Mouse (Mus musculus) skeletal muscle tissue, adult 2 months (tissue): ENCODE data around the gene Fbxl5.
A peak's percentile ranks its signal among the peaks of the same experiment; 100 is the strongest.

Experiments used
- DNase-seq: peaks from one replicate; pipeline ENCODE4 v3.0.0-alpha.2; 2012; ENCODE audit warnings: low read depth, low spot score

The Fbxl5 gene

DNA sequence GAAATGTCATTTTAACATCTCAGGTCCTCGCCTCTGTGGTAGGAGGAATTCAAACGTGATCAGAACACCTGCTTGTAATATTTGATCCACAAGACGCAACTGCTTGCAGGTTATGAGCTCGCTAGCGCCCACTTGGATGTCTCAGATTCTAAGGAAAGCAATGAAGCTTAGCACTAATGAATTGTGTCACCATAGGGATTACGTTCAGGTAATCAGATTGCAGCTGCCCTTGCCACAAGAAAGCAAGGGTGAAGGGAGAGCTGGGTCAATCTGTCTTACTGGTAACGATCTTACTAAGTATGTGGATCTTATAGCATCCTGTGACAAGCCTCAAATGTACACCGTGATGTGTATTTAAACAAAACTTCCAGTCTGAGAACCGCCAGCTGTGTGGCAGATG lies 5.9 kb upstream of the Fbxl5 start:
- no peak for DNase-seq

DNA sequence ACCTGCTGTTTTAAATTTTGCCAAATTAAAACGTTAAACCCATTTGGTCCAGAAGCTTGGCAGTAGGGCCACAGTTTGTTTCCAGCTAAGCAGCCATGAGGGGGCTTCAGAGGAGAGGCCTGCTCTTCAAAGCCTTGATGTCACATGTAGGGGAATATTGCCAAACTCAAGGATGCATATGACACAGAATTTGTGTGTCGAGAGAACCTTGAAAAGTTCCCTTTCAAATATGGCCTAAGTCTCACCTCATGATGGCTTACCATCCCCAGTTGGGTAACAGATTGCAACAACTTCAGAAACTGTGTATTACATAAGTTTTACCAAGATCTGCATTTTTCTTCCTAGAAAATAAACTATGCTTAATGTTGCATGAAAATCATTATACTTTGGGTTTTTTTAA lies 5.4 kb upstream of the Fbxl5 start:
- no peak for DNase-seq

- DNase-seq: peak; percentile 27
Observed at GRCm38 (mm10) chr5:43824580-43824979, 3.1 kb upstream of the Fbxl5 start.

DNA sequence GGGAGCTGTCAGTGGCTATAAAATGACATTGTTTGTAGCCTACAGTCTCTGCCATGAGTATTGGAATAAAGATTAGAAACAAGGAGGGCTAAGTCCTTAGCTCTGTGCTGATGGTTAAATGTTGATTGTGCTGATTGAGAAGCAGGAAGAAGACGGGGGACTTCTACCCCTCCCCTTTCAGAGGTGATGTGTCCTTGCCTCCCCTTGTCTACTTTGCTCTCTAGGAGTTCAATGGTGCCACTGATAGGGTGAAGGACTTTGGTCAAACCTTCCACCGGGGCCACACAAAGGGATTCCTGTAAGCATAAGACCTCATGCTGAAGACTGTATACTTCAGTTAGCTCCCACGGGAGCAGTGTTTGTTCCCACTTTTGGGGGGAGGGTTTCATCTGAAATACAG lies 1.4 kb upstream of the Fbxl5 start:
- no peak for DNase-seq

GRCm38 (mm10) chr5:43822199-43822598 lies 761 bp upstream of the Fbxl5 start:
- no peak for DNase-seq

GRCm38 (mm10) chr5:43820785-43821184 lies 653 bp downstream of the Fbxl5 start:
- no peak for DNase-seq

DNA sequence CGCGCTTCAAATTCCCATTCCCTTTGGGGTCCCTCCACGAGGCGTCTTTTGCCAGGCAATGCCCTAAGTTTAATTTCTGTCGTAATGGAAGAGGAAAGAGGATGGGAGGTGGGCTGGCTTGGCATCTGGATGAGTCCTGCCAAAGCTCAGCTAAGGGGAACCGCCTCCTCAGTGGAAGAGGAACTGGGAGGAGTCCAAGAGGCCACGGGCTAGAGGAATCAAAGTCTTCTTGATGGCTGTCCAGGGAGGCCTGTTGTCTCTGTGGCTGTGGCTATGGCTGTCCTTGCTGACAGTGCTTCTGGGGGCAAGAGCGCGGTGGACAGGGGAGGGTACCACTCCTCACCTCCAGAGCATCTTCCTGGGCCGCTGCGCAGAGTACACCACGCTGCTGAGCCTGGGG lies 2.7 kb downstream of the Fbxl5 start, which contains the start of gene Bst1:
TSS of gene Bst1 (plus strand) at position 191 of the 400 bp plus-strand sequence.
- no peak for DNase-seq

- no peak for DNase-seq
Observed at GRCm38 (mm10) chr5:43815769-43816168, 5.7 kb downstream of the Fbxl5 start.

DNA sequence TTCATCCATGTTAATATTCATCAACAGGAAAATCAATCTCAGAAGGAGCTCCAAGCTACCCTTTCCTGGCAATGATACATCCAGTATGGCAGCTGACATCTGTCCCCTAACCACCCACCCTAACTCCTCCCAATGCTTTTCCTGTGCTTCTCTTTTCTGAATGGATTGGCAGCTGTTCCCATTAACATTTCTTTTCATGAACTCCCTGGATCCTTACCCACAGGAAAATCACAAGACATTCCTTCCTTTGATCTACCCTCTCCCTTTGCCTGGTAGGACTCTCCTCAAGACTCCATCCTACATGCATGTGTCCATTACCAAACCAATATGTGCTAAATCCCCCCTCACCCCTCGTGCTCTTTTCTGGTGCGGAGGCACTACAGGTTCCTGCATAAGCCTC lies 6.9 kb downstream of the Fbxl5 start:
- no peak for DNase-seq

DNA sequence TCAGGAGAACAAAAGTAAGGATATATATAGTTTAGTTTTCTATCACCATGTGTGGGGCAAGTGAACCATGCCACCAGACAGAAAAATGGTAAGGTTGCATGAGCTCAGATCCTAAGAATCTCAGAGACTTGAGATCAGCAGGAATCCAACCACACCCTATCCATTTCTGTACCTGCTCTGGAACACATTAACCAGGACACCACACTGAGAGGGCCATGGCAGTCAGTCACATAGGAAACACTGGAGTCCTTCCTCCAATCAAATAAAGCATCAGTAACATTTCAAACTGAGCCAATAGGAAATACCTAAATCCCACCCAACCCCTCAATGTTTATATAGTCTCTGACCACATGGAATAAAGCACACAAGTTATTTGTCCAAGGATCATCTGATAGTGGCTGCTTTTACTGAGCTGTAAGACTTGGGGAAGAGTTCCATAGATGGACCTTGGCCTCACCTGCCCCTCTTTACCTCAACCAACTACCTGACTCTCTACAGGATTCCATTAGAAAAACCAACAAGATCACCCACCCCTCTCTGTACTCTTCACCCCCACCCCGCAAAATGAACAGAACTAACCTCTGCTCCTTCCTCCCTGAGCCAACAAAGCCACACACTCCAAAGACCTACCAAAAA lies 10.9 kb downstream of the Fbxl5 start:
- DNase-seq: no peak

DNA sequence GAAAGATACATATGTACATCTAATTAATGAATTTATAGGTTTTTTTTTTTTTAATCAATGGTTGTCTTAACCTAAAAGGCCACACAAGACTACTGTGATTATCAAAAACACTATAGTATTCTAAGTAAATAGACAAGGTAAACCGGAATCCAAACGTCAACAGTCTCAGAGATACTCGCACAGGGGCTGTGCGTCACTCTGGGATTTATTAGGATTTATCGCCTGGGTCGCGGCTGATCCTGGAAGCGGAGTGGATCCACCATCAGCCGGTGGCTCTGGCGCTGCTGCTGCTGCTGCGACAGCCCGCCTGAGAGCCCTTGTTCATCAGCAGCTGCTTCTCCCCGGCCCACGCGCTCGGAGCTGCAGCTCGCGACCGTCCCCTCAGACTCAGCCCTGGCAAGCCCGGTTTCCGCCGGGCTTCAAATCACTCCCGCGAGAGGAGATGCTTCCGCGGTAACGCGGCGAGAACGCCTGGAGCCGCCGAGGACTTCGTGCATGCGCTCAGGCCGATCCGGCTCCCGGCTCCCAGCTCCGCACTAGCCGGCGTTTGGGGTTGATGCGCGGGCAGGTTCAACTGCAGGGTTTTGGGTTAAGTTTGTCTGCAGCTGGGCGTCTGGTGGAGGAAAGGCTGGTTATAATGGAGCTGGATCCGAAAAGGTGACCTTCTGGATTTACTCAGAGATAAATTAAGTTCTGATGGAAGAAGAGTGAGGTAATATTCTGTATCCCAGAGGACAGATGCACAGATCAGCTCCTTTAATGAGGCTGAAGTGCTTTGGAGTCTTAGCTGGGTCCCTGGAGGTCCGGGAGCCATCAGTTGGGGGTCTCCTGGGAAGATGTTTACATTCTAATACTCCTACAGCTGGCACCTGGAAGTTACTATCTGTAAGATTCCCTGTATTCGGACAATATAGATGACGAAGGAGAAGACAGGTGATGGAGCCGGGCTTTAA lies 13.4 kb downstream of the Fbxl5 start:
- DNase-seq: peak; percentile 62

DNA sequence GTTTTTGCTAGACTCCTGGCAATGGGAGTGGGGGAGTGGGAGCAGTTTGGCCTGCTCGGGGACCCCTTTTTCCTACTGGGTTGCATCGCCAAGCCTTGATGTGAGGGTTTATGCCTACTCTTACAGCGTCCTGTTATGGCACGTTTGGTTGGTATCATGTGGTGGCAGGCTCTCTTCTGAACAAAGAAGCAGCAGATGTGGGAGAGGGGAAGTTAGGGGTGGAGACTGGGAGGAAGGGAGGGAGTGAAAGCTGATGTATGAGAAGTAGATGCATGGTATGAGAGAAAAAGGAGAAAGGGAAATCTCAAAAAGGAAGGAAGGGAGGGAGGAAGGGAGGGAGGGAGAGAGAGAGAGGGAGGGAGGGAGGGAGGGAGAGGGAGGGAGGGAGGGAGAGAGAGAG lies 14.5 kb downstream of the Fbxl5 start:
- no peak for DNase-seq

DNA sequence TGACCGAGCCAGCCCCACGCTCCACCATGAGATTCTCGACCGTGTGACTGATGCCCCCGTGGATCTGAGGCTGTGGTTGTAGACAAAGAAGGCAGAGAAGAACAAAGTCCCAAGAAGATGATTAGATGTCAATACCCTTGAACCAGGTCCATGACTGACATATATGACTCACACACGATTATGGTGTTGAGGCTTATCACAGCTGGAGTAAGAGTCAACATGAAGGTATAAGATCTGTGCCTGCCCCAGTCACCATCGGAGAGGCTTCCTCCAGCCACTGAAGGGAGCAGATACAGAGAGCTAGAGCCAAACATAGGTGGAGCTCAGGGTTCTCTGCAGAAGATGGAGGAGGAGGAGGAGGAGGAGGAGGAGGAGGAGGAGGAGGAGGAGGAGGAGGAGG lies 15.1 kb downstream of the Fbxl5 start:
- no peak for DNase-seq

- no peak for DNase-seq
Observed at GRCm38 (mm10) chr5:43805401-43805800, 16.0 kb downstream of the Fbxl5 start.

GRCm38 (mm10) chr5:43801798-43802197 lies 19.6 kb downstream of the Fbxl5 start:
- DNase-seq: no peak

GRCm38 (mm10) chr5:43801253-43801652 lies 20.2 kb downstream of the Fbxl5 start:
- DNase-seq: no peak

DNA sequence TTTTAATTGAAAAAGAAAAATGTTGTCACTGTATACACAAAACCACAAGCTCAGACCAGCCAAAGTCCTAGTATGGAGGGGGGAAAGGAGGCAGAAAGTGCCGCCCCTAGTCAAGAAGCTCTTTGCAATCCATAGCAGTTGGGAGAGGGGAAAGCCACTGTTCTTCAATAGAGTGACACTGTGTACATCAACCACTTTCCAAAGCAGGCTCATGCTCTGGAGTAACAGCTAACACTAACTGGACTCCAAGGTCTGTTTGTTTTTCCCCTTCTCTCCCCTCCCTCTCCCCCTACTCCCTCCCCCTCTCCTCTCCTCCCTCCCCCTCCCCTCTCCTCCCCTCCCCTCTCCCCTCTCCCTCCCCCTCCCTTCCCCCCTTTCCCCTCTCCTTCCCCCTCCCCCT lies 20.7 kb downstream of the Fbxl5 start:
- no peak for DNase-seq

DNA sequence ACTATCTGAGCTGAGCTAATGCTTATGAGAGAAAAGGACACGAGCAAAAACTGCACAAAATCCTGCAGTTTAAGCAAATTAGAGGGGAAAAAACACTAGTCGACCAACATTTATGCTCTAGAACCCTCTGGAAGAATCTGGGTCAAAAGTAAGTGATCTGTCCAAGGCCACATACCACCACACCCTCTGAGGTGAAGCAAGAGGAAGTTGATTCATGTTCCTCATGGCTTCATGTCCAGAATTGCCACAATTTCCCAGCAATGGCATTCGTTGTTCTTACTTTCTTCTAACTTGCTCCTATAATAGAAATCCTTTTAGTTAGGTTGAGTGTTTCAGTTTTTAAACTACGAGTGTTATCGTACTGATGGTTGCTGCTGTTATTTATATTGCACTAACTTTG lies 21.9 kb downstream of the Fbxl5 start:
- DNase-seq: no peak

- no peak for DNase-seq
Observed at GRCm38 (mm10) chr5:43792354-43792753, 29.1 kb downstream of the Fbxl5 start.

DNA sequence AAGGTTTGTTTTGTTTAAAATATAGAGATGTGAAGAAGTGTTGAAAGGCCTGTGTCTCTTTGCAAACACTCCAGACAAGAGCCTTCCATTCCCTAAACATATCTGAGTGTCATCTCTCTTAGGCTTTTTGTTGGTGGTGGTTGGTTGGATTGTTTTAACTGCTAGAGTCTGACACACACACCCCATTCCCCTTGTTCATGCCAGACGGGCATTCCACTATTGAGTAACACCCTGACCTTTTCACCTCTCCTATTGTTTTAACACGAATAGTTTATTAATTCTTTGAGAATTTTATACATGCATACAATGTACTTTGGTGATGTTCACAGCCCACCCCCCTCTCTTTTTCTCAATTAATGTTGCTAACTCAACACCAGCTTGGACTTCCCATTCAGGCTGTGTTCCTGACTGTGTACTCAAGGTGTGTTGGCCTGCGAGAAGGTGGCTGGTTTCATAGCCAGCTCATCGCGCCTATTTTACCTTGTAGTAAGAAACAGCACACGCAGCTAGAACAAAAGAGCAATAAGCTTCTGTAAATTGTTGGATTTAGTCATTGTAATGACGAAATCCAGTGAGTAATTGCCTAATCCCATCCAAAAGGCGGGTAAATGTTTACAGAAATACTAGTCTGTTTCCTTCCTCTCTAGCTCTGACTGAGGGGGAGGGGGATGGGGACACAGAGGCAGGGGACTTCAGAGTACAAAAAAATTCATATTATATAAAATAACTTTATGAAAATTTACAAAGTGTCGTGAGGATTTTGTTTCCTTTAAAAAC lies 33.3 kb downstream of the Fbxl5 start:
- no peak for DNase-seq

DNA sequence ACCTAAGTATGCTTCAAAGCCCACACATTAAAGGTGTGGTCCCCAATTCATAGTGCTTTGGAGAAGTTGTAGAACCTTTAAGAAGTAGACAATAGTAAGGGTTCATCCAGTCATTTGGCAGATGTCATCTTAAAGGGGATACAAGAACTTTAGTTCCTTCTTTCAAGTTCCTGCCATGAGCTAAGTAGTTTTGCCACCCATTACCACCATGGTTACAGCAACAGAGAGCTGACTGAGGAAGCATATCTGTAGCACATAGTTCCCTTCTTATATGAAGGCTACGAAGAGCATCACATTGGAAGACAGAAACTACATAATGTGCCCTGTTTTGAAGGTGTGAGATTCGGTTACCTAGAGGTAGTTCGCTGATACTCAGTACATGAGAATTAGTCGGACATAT lies 34.8 kb downstream of the Fbxl5 start:
- DNase-seq: no peak

DNA sequence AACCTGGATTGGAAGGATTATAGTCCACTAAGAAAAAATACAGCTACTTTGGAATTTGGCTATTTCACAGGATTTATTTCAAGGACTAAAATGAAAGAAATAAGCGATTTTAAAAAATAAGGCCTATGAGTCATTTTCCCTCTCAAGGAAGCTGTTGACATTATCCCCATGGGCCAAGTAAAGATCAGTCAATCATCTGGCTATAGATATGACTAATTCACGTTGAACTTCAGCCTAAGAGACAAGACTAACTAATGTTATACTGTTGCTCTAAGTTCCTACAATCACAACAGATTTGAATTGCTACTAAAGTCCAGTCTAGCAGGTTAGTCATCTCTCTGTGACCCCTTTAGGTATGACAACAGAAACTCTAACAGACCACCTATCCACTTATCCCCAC lies 37.4 kb downstream of the Fbxl5 start:
- no peak for DNase-seq
